Mouse (Mus musculus) kidney, embryonic 15.5 days (tissue): ENCODE data around the gene Prkaa1. TPM values are rescaled to one million over a fixed set of nuclear protein-coding genes. Genes with fewer than 3 reads are reported as not detected.

Experiments used
- ATAC-seq: fragments of 200-750 bp; cut with Nextera tagmentation; replicated peaks from 2 replicates; pipeline ENCODE4 v1.8.0; 2017; ENCODE audit warnings: moderate TSS enrichment; ENCODE audit not compliant: low FRiP score
- H3K27ac ChIP-seq: fragments of 300-500 bp; sonication (generic); 2 replicates; pipeline ENCODE4 v1.5.1; 2015; ENCODE audit warnings: mild to moderate bottlenecking, inconsistent platforms
- H3K27me3 ChIP-seq: fragments of 300-500 bp; sonication (generic); 2 replicates; pipeline ENCODE4 v1.6.1; 2015; ENCODE audit warnings: inconsistent platforms
- H3K36me3 ChIP-seq: fragments of 300-500 bp; sonication (generic); 2 replicates; pipeline ENCODE4 v1.6.1; 2015; ENCODE audit warnings: inconsistent platforms
- H3K4me1 ChIP-seq: fragments of 300-500 bp; sonication (generic); 2 replicates; pipeline ENCODE4 v1.6.1; 2015; ENCODE audit warnings: inconsistent platforms
- H3K4me2 ChIP-seq: fragments of 300-500 bp; sonication (generic); 2 replicates; pipeline ENCODE4 v1.6.1; 2015; ENCODE audit warnings: moderate library complexity, mild to moderate bottlenecking, inconsistent platforms
- H3K4me3 ChIP-seq: fragments of 300-500 bp; sonication (generic); replicated peaks from 2 replicates; pipeline ENCODE4 v1.5.1; 2015; ENCODE audit warnings: mild to moderate bottlenecking, inconsistent platforms
- H3K9ac ChIP-seq: fragments of 300-500 bp; sonication (generic); 2 replicates; pipeline ENCODE4 v1.6.1; 2015; ENCODE audit warnings: mild to moderate bottlenecking, inconsistent platforms
- H3K9me3 ChIP-seq: fragments of 300-500 bp; sonication (generic); replicated peaks from 2 replicates; pipeline ENCODE4 v1.6.1; 2016; ENCODE audit warnings: inconsistent platforms
- WGBS: fragments of 180-500 bp; shearing (Covaris S2); methylation state at CpG from one replicate; pipeline ENCODE4 v1.1.7; 2015; ENCODE audit warnings: mixed read lengths; 5-methylcytosine and 5-hydroxymethylcytosine counted together
- polyA plus RNA-seq: library from polyadenylated mRNA; unstranded; fragments of >200 nt; fragmentation: Nextera tagmentation; extraction: Ambion mirVana; gene quantifications from 2 replicates; pipeline ENCODE4 v1.2.1, GENCODE M21; 2015

Prkaa1 gene
- polyA plus RNA-seq, 1 experiment from 2014 or later = 22.6 TPM

GRCm38 (mm10) chr15:5145196-5145945 lies 1.7 kb downstream of the Prkaa1 start:
- H3K36me3 ChIP-seq = 0 out of 2 replicates have a peak, but pooled peaks cover 3% of the 10 kb centered on the region
- peaks cover 28% of the 10 kb centered on the region for H3K4me1 ChIP-seq
- no peaks in the 10 kb centered on the region for H3K9me3 ChIP-seq
- no peak for ATAC-seq
- 24% methylated on average over 9 of the region's 9 CpGs for WGBS
- no peak overlapping the region; the same call in 1 of the 2 replicates for H3K9ac ChIP-seq
- H3K4me2 ChIP-seq = peak overlapping the region; percentile 73
- peak overlapping the region; percentile 91 for H3K4me3 ChIP-seq
- no peaks in the 10 kb centered on the region for H3K27me3 ChIP-seq
- H3K27ac ChIP-seq = 0 out of 2 replicates have a peak overlapping the region, but pooled peaks have one; percentile 18

DNA sequence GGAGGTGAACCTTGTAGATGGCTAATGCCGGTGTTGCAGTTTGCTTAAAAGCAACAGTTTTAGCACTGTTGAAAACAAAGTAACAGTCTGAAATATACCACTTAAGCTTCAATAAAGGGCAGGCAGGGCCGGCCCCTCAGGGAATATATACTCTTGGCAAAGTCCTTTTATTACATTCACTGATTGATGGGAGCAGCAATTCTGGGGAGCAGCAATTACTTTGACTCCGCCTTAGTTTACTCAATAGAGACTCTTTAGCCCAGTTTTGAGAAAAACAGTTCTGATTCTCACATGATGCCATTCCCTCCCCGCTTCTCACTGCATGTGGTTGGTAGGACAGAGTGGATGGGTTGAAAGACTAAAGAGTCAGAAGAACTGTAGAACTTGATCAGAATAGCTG lies 5.5 kb downstream of the Prkaa1 start:
- Histone ChIP-seq H3K4me3 (no peak overlapping the region), H3K4me2 (no peak overlapping the region), H3K27ac (no peak overlapping the region), H3K9ac (no peak overlapping the region), H3K9me3 (no peaks in the 10 kb centered on the region), H3K4me1 (peaks cover 30% of the 10 kb centered on the region), H3K36me3 (0 out of 2 replicates have a peak, but pooled peaks cover 3% of the 10 kb centered on the region), H3K27me3 (no peaks in the 10 kb centered on the region)
- ATAC-seq = no peak
- WGBS = 46% methylated on average over 4 of the region's 4 CpGs

- Histone ChIP-seq H3K36me3 (no peaks in the 10 kb centered on the region), H3K9me3 (no peaks in the 10 kb centered on the region), H3K27ac (no peak overlapping the region), H3K4me2 (no peak overlapping the region), H3K4me3 (no peak overlapping the region), H3K27me3 (no peaks in the 10 kb centered on the region), H3K4me1 (peaks cover 23% of the 10 kb centered on the region), H3K9ac (no peak overlapping the region)
- no peak for ATAC-seq
- 85% methylated on average over 6 of the region's 6 CpGs for WGBS
Measured at GRCm38 (mm10) chr15:5152171-5152570, 8.5 kb downstream of the Prkaa1 start.

DNA sequence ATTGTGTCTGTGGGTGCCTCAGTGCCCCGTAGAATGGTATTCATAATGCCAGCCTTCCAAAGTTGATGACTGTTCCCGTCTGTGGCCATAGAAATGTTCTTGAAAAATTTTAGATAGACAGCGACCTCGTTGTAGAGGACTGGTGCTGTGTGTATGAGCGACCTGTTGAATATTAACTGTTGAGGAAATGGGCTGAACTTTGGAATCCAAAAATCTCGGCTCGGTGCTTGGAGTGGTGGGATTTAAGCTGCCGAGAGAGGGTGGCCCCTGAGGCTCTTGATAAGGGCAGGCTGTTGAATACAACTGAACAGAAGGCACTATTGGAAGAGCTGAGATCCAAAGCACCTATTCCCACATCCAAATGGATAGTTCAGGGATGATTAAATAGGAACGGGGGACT lies 11.0 kb downstream of the Prkaa1 start:
- ATAC-seq = no peak
- no peak overlapping the region for H3K9ac ChIP-seq
- 0 out of 2 replicates have a peak overlapping the region, but pooled peaks have one; percentile 22 for H3K27ac ChIP-seq
- no peaks in the 10 kb centered on the region for H3K27me3 ChIP-seq
- no peaks in the 10 kb centered on the region for H3K9me3 ChIP-seq
- no peak overlapping the region for H3K4me2 ChIP-seq
- peaks cover 19% of the 10 kb centered on the region for H3K4me1 ChIP-seq
- WGBS = 72% methylated on average over 9 of the region's 9 CpGs
- no peak overlapping the region for H3K4me3 ChIP-seq
- no peaks in the 10 kb centered on the region for H3K36me3 ChIP-seq

- 0 out of 2 replicates have a peak, but pooled peaks have one; percentile 43 for ATAC-seq
- peaks cover 1% of the 10 kb centered on the region; the same call in 1 of the 2 replicates for H3K36me3 ChIP-seq
- no peaks in the 10 kb centered on the region for H3K9me3 ChIP-seq
- no peak overlapping the region for H3K4me3 ChIP-seq
- no peak overlapping the region for H3K9ac ChIP-seq
- 60% methylated on average over 5 of the region's 5 CpGs for WGBS
- H3K27ac ChIP-seq = 0 out of 2 replicates have a peak overlapping the region, but pooled peaks have one; percentile 22
- no peak overlapping the region for H3K4me2 ChIP-seq
- peaks cover 19% of the 10 kb centered on the region for H3K4me1 ChIP-seq
- H3K27me3 ChIP-seq = no peaks in the 10 kb centered on the region
Measured at GRCm38 (mm10) chr15:5155093-5155492, 11.4 kb downstream of the Prkaa1 start.

DNA sequence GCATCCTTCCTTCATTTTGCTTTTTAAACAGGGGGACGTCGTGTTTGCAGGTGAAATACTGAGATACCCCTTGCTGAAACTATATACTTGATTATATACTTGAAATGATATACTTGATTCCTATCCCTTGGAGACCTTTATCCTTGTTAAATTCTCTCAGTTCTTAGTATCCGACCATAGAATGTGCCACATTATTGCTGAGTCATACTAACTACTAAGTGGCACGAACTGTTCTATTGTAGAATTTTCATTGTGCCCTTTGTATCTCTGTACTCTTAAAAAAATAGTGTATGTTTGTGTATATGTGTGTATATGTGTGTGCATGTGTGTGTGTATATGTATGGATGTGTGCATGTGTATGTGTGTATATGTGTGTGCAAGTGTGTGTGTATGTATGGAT lies 12.7 kb downstream of the Prkaa1 start:
- no peak overlapping the region for H3K9ac ChIP-seq
- 86% methylated on average over 4 of the region's 4 CpGs for WGBS
- ATAC-seq = no peak

GRCm38 (mm10) chr15:5157386-5157785 lies 13.7 kb downstream of the Prkaa1 start:
- H3K27ac ChIP-seq = no peak overlapping the region
- ATAC-seq = no peak
- H3K9ac ChIP-seq = no peak overlapping the region
- H3K27me3 ChIP-seq = no peaks in the 10 kb centered on the region
- no peak overlapping the region for H3K4me2 ChIP-seq
- no peaks in the 10 kb centered on the region for H3K9me3 ChIP-seq
- WGBS = 68% methylated on average over 1 of the region's 1 CpGs
- H3K4me3 ChIP-seq = no peak overlapping the region
- H3K36me3 ChIP-seq = peaks cover 15% of the 10 kb centered on the region
- peaks cover 19% of the 10 kb centered on the region for H3K4me1 ChIP-seq

More for the DNA sequence above, 12.7 kb downstream of the Prkaa1 start:
- Histone ChIP-seq H3K27ac (no peak overlapping the region), H3K27me3 (no peaks in the 10 kb centered on the region), H3K4me2 (no peak overlapping the region), H3K36me3 (peaks cover 9% of the 10 kb centered on the region), H3K4me1 (peaks cover 19% of the 10 kb centered on the region), H3K9me3 (no peaks in the 10 kb centered on the region), H3K4me3 (no peak overlapping the region)

DNA sequence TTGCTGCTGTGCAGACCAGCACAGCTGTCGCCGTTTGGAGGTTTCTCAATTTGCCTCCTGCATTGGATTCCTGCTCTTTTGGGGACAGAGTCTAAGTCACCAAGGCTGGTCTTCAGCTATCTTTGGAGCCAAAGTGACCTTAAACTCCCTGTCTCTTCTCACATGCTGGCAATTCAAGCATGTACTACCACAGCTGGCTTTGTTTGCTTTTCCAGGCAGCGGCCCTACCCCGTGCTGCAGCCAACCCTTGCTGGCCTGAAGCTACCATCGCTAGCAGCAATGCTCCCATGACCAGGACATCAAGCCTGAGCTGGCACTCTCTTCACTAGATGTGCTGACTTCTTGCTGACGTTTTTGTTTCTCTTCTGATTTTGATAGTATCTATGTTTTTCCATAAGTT lies 15.2 kb downstream of the Prkaa1 start:
- 64% methylated on average over 6 of the region's 6 CpGs for WGBS
- no peaks in the 10 kb centered on the region for H3K27me3 ChIP-seq
- H3K9ac ChIP-seq = no peak overlapping the region
- no peak overlapping the region for H3K4me3 ChIP-seq
- peaks cover 19% of the 10 kb centered on the region for H3K4me1 ChIP-seq
- H3K9me3 ChIP-seq = no peaks in the 10 kb centered on the region
- peaks cover 27% of the 10 kb centered on the region for H3K36me3 ChIP-seq
- ATAC-seq = 0 out of 2 replicates have a peak, but pooled peaks have one; percentile 54
- H3K4me2 ChIP-seq = no peak overlapping the region
- no peak overlapping the region for H3K27ac ChIP-seq

- no peak overlapping the region for H3K4me2 ChIP-seq
- H3K36me3 ChIP-seq = peaks cover 78% of the 10 kb centered on the region
- H3K4me3 ChIP-seq = no peak overlapping the region
Measured at GRCm38 (mm10) chr15:5165121-5165773, 21.6 kb downstream of the Prkaa1 start.

GRCm38 (mm10) chr15:5173217-5173820 lies 29.7 kb downstream of the Prkaa1 start:
- Histone ChIP-seq H3K9me3 (no peaks in the 10 kb centered on the region), H3K36me3 (peaks cover 82% of the 10 kb centered on the region), H3K4me1 (no peaks in the 10 kb centered on the region), H3K4me3 (no peak overlapping the region), H3K27ac (no peak overlapping the region), H3K27me3 (no peaks in the 10 kb centered on the region), H3K4me2 (no peak overlapping the region), H3K9ac (no peak overlapping the region)
- ATAC-seq = no peak
- 92% methylated on average over 12 of the region's 12 CpGs for WGBS

More at GRCm38 (mm10) chr15:5165121-5165773, 21.6 kb downstream of the Prkaa1 start:
- Histone ChIP-seq H3K27me3 (no peaks in the 10 kb centered on the region), H3K4me1 (no peaks in the 10 kb centered on the region), H3K27ac (no peak overlapping the region), H3K9me3 (no peaks in the 10 kb centered on the region), H3K9ac (no peak overlapping the region)
- ATAC-seq = no peak
- WGBS = 82% methylated on average over 12 of the region's 12 CpGs

- Histone ChIP-seq H3K27me3 (no peaks in the 10 kb centered on the region), H3K9me3 (no peaks in the 10 kb centered on the region), H3K4me3 (peak overlapping the region; percentile 97), H3K9ac (peak overlapping the region; percentile 82), H3K4me1 (peaks cover 21% of the 10 kb centered on the region), H3K27ac (peak overlapping the region; percentile 95), H3K36me3 (peaks cover 11% of the 10 kb centered on the region), H3K4me2 (peak overlapping the region; percentile 72)
- peak; percentile 52 for ATAC-seq
- 30% methylated on average over 11 of the region's 11 CpGs for WGBS
Measured at GRCm38 (mm10) chr15:5184668-5185330, 41.1 kb downstream of the Prkaa1 start.
